In genomic region chr9:32789306-32789705, GRCm38 (mm10) we compare ENCODE assay signal across 11 mouse cellular contexts.
DNase-seq lines count a peak whose midpoint lies in the region; ATAC-seq and TF ChIP-seq lines count a peak whose summit lies in the region.
"Had no signal": no experiment of that assay in that cellular context is flagged by ENCODE, and none has a peak within 500 bp of the region (broad histone marks: within the 10 kb centered on the region; RNA-seq: fewer than 3 reads in every experiment).

No protein-coding gene starts in this region.

- H3K36me3 ChIP-seq in kidney, adult 2 months (ENCODE audit: control insufficient read depth, insufficient read depth, low read length): no peaks in the 10 kb centered on the region
- H3K36me3 ChIP-seq in kidney, embryonic 16.5 days (ENCODE audit: insufficient read depth, low read length): no peaks in the 10 kb centered on the region
- H3K36me3 ChIP-seq: embryonic facial prominence, embryonic 12.5 days had no signal

- peak; percentile 4 for DNase-seq in cerebellum, adult 11-12 months
- DNase-seq in cerebellum, adult 8-10 months: no peak
- DNase-seq in kidney, adult 2 months: peak; percentile 58
- peak; percentile 87 for DNase-seq in gastrocnemius, postnatal 25 days
- DNase-seq in lung, postnatal 36 days: peak; percentile 66
- DNase-seq in yolk sac, embryonic 10.5 days (ENCODE audit: low spot score): no peak
- DNase-seq in testis, postnatal 10 days (ENCODE audit: low spot score): no peak
- DNase-seq: liver, postnatal 0 days; right cerebral cortex, adult 18-20 months had no signal

- 60% methylated on average over 7 of the region's 7 CpGs for WGBS in kidney, adult 2 months
- 50% methylated on average over 7 of the region's 7 CpGs for WGBS in kidney, embryonic 16.5 days

- no peak for ATAC-seq in kidney, embryonic 16.5 days (ENCODE audit: low FRiP score, low TSS enrichment)
- ATAC-seq: liver, postnatal 0 days had no signal

- no peak for TF ChIP-seq POLR2A in kidney, adult 2 months (IDR thresholded peaks at IDR 0.05; ENCODE audit: low read depth, low read length)

- H3K4me1 ChIP-seq in kidney, adult 2 months (ENCODE audit: control insufficient read depth, insufficient read depth, low read length): no peaks in the 10 kb centered on the region
- H3K4me1 ChIP-seq in kidney, embryonic 16.5 days (ENCODE audit: insufficient read depth, low read length): peaks cover 24% of the 10 kb centered on the region

- no peaks in the 10 kb centered on the region for H3K9me3 ChIP-seq in kidney, embryonic 16.5 days (ENCODE audit: low read length)
- H3K9me3 ChIP-seq: embryonic facial prominence, embryonic 12.5 days had no signal

- H3K4me3 ChIP-seq in kidney, adult 2 months (ENCODE audit: insufficient read depth, low read depth, low read length): no peak overlapping the region
- H3K4me3 ChIP-seq in kidney, embryonic 16.5 days (ENCODE audit: low read length): no peak overlapping the region
- H3K4me3 ChIP-seq: embryonic facial prominence, embryonic 12.5 days had no signal

- no peak overlapping the region for H3K9ac ChIP-seq in kidney, embryonic 16.5 days (replicated peaks; ENCODE audit: low read length)
- H3K9ac ChIP-seq: embryonic facial prominence, embryonic 12.5 days; liver, postnatal 0 days had no signal

- TF ChIP-seq CTCF in kidney, adult 2 months (conservative IDR thresholded peaks at IDR 0.05; ENCODE audit: insufficient read depth, insufficient read length, low read depth, low read length): no peak

- H3K27ac ChIP-seq in kidney, adult 2 months (ENCODE audit: insufficient read depth, low read depth, low read length): no peak overlapping the region
- H3K27ac ChIP-seq in kidney, embryonic 16.5 days (ENCODE audit: low read length): no peak overlapping the region
- H3K27ac ChIP-seq: embryonic facial prominence, embryonic 12.5 days had no signal

- no peak overlapping the region for H3K4me2 ChIP-seq in kidney, embryonic 16.5 days (replicated peaks; ENCODE audit: low read depth, low read length)
- H3K4me2 ChIP-seq: embryonic facial prominence, embryonic 12.5 days had no signal

- H3K27me3 ChIP-seq in kidney, adult 2 months (replicated peaks; ENCODE audit: control insufficient read depth, insufficient read depth, low read length): no peaks in the 10 kb centered on the region
- H3K27me3 ChIP-seq in kidney, embryonic 16.5 days (ENCODE audit: insufficient read depth, low read length): no peaks in the 10 kb centered on the region
- H3K27me3 ChIP-seq: embryonic facial prominence, embryonic 12.5 days had no signal

Comparison
In these comparisons a context has a peak if more than half of its experiments do, and no peak if none do; other contexts are left out.
1. DNase-seq: peak in cerebellum, adult 11-12 months (single experiment), kidney, adult 2 months (single experiment), gastrocnemius, postnatal 25 days (single experiment) and lung, postnatal 36 days (single experiment); none in cerebellum, adult 8-10 months (single experiment), yolk sac, embryonic 10.5 days (single experiment) and testis, postnatal 10 days (single experiment).